Mouse (Mus musculus) stomach, postnatal 0 days (tissue): ENCODE data around the gene Ppara. TPM values are rescaled to one million over a fixed set of nuclear protein-coding genes. Genes with fewer than 3 reads are reported as not detected.
A peak's percentile ranks its signal among the peaks of the same experiment; 100 is the strongest.

Experiments used
- ATAC-seq: fragments of 200-750 bp; cut with Nextera tagmentation; 2 replicates; pipeline ENCODE4 v1.8.0; 2017; ENCODE audit not compliant: low FRiP score, low TSS enrichment
- DNase-seq: peaks from one replicate; pipeline ENCODE4 v3.0.0-alpha.2; 2016; ENCODE audit warnings: low spot score
- H3K27ac ChIP-seq: fragments of 300-500 bp; sonication (generic); replicated peaks from 2 replicates; pipeline ENCODE4 v1.5.1; 2014; ENCODE audit warnings: mild to moderate bottlenecking, control low read depth
- H3K27me3 ChIP-seq: fragments of 300-500 bp; sonication (generic); 2 replicates; pipeline ENCODE4 v1.6.1; 2014; ENCODE audit warnings: low read length; ENCODE audit not compliant: control insufficient read depth, insufficient read depth
- H3K36me3 ChIP-seq: fragments of 300-500 bp; sonication (generic); 2 replicates; pipeline ENCODE4 v1.6.1; 2014; ENCODE audit warnings: low read length, mixed read lengths; ENCODE audit not compliant: control insufficient read depth, insufficient read depth
- H3K4me1 ChIP-seq: fragments of 300-500 bp; sonication (generic); replicated peaks from 2 replicates; pipeline ENCODE4 v1.6.1; 2014; ENCODE audit warnings: antibody characterized with exemption; ENCODE audit not compliant: control insufficient read depth, insufficient read depth
- H3K4me2 ChIP-seq: fragments of 300-500 bp; sonication (generic); replicated peaks from 2 replicates; pipeline ENCODE4 v1.6.1; 2014; ENCODE audit warnings: low read depth, mild to moderate bottlenecking, control low read depth, moderate library complexity
- H3K4me3 ChIP-seq: fragments of 300-500 bp; sonication (generic); 2 replicates; pipeline ENCODE4 v1.5.1; 2014; ENCODE audit warnings: low read depth, low read length, control low read depth
- H3K9ac ChIP-seq: fragments of 300-500 bp; sonication (generic); 2 replicates; pipeline ENCODE4 v1.6.1; 2014; ENCODE audit warnings: mild to moderate bottlenecking, low read length, control low read depth, mixed read lengths
- H3K9me3 ChIP-seq: fragments of 300-500 bp; sonication (generic); 2 replicates; pipeline ENCODE4 v1.6.1; 2016; ENCODE audit warnings: low read length; ENCODE audit not compliant: control insufficient read depth
- CTCF ChIP-seq: IDR thresholded peaks from 2 replicates; pipeline ENCODE4 v1.5.1; 2016; ENCODE audit warnings: antibody characterized with exemption, low read depth, mild to moderate bottlenecking, moderate library complexity
- EP300 ChIP-seq: optimal IDR thresholded peaks from 2 replicates; pipeline ENCODE3; 2016; ENCODE audit warnings: antibody characterized with exemption
- WGBS: fragments of 180-500 bp; shearing (Covaris S2); extraction: QIAGEN DNeasy Blood & Tissue Kit; methylation state at CpG from one replicate; pipeline ENCODE4 v1.1.7; 2014; 5-methylcytosine and 5-hydroxymethylcytosine counted together
- microRNA counts: library from miRNA; unstranded; fragments of <30 nt; microRNA quantifications from one replicate; lab custom pipeline; 2015
- microRNA-seq: library from miRNA; unstranded; fragments of <30 nt; microRNA quantifications from one replicate; pipeline ENCODE4, GENCODE M21; 2016
- polyA plus RNA-seq: library from polyadenylated mRNA; unstranded; fragments of >200 nt; fragmentation: Nextera tagmentation; extraction: Ambion mirVana; gene quantifications from 2 replicates; pipeline ENCODE4 v1.2.1, GENCODE M21; 2015

Ppara gene
- polyA plus RNA-seq, 1 experiment from 2014 or later = 16.8 TPM

DNA sequence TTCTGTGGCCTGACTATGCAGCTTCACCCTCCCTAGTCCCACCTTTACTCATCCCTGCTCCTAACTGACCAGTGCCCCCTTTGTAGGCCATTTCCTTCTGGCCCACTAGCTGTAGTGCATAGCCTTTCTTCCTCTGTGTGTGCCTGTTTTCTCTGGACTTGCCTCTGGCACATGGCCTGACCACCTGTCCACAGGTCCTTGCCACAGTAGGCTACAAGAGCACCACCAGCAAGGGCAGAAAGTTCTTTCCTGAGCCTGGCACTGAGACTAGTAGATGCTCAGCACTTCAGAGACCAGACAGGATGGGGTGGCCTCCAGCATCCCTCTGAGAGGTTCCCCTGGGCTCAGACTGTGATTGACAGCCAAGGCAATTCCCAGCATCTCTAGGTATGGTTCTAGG lies 110.3 kb downstream of the Ppara start:
- ATAC-seq = no peak
- Histone ChIP-seq H3K4me1 (no peaks in the 10 kb centered on the region), H3K4me2 (no peak overlapping the region), H3K27me3 (no peaks in the 10 kb centered on the region), H3K9me3 (no peaks in the 10 kb centered on the region), H3K36me3 (peaks cover 3% of the 10 kb centered on the region; the same call in 1 of the 2 replicates), H3K27ac (no peak overlapping the region), H3K9ac (no peak overlapping the region), H3K4me3 (no peak overlapping the region)
- no peak for DNase-seq
- TF ChIP-seq EP300 (no peak), CTCF (no peak)

DNA sequence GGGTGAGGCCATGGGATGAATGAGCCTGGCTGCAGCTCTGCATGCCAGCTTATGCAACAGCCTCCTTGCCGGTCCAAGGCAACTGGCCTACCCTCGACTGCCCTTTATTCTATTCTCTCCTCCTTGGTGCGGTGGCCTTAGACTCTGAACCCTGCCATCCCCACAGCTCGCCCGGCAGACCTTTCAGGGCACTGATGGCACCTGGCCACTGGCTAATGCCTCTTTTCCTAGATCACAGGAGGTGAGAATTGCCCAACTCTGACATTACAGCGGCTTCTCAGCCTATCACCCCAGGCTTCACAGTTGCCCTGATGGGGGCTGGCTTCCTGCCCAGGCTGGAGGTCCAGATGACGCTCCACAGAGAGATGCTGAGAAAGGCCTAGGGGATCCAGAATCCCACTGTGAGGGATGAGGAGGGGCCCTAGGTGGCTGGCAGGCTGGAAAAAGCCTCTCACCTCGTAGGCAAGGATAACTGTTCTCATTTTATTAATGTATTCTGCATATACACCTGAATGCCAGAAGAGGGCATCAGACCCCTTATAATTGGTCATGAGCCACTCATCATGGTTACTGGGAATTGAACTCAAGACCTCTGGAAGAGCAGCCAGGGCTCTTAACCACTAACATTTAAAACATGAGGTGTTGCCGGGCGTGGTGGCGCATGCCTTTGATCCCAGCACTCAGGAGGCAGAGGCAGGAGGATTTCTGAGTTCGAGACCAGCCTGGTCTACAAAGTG lies 117.0 kb downstream of the Ppara start:
- 79% methylated on average over 12 of the region's 12 CpGs for WGBS
- no peak overlapping the region for H3K9ac ChIP-seq
- H3K27ac ChIP-seq = no peak overlapping the region
- no peak overlapping the region for H3K4me3 ChIP-seq
- ATAC-seq = no peak
- no peaks in the 10 kb centered on the region for H3K4me1 ChIP-seq
- H3K9me3 ChIP-seq = no peaks in the 10 kb centered on the region
- H3K36me3 ChIP-seq = peaks cover under 1% of the 10 kb centered on the region
- H3K27me3 ChIP-seq = no peaks in the 10 kb centered on the region
- no peak for DNase-seq
- H3K4me2 ChIP-seq = no peak overlapping the region
- TF ChIP-seq CTCF (peak; percentile 51), EP300 (no peak)

MicroRNAs within 50 kb of the gene (microRNA counts, 519-probe panel; counts per million panel counts)
- microRNA mmu-let-7b (lab: Ali Mortazavi, UCI) = 7,052 counts per million, percentile 90 among the panel's probes with 10 or more counts
- microRNA mmu-let-7c (lab: Ali Mortazavi, UCI) = 7,287 counts per million, percentile 92 among the panel's probes with 10 or more counts

Small RNA genes within 50 kb of the gene (microRNA-seq; reads per million reads assigned to microRNA genes)
- gene Mirlet7b = 5,180 reads per million, percentile 90 among the genes with 10 or more reads in this experiment
- gene Mirlet7c-2 = 176 reads per million, percentile 51 among the genes with 10 or more reads in this experiment

Other genes with a start within 250 kb of the Ppara start
- not detected in 2 replicates for gene 7530416G11Rik, start 231.8 kb upstream of the Ppara start, polyA plus RNA-seq
- gene Wnt7b, start 152.5 kb upstream of the Ppara start, polyA plus RNA-seq = 20.6 and 24.4 TPM in 2 replicates
- 38.8 and 40.2 TPM in 2 replicates for gene Cdpf1, start 76.7 kb downstream of the Ppara start, polyA plus RNA-seq
- gene Pkdrej, start 86.8 kb downstream of the Ppara start, polyA plus RNA-seq = 0.21 and 0.27 TPM in 2 replicates
- 15.6 and 18.0 TPM in 2 replicates for gene Ttc38, start 97.3 kb downstream of the Ppara start, polyA plus RNA-seq
- 5.0 and 6.5 TPM in 2 replicates for gene Gtse1, start 124.8 kb downstream of the Ppara start, polyA plus RNA-seq
- 21.2 and 21.5 TPM in 2 replicates for gene Trmu, start 144.3 kb downstream of the Ppara start, polyA plus RNA-seq